Mouse (Mus musculus) cerebellum, adult 2 months (tissue): Measurements from ENCODE around the gene Pex5l.

Experiments used
- CTCF ChIP-seq: fragments of 200-500 bp; IDR thresholded peaks from 2 replicates; pipeline ENCODE4 v1.5.1; 2011; ENCODE audit warnings: low read depth, mild to moderate bottlenecking, control low read depth, low read length, moderate library complexity, borderline replicate concordance; ENCODE audit not compliant: insufficient read depth
- POLR2A ChIP-seq: fragments of 200-500 bp; IDR thresholded peaks from 2 replicates; pipeline ENCODE4 v1.6.1; 2011; ENCODE audit warnings: low read length, control low read depth, borderline replicate concordance; ENCODE audit not compliant: insufficient read depth

- TF ChIP-seq CTCF (no peak), POLR2A (no peak)
Observed at GRCm38 (mm10) chr3:33089470-33089869, 53.6 kb downstream of the Pex5l start.
